Mouse (Mus musculus) urinary bladder, postnatal 14 days (tissue): ENCODE data around the gene Mypn.
A peak's percentile ranks its signal among the peaks of the same experiment; 100 is the strongest.

Experiments
- DNase-seq: peaks from one replicate; pipeline ENCODE4 v3.0.0; 2021; ENCODE audit warnings: low spot score

The Mypn gene

DNA sequence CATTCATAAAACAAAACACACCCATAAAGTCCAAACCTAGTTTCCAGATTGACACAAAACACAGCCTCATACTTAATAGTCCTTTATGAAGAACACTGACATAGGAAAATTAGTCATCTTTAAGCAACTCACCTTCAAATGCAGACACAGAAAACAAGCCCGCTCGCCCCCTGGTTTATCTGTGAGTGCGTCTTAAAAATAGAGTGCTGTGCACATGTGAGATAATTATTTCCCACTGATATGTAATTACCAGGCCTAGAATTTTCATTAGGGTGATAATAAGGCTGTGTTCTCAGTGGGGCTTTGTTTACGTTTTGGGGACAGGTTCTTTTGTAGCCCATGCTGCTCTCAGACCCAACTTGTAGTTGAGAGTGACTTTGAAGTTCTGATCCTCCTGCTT is 4.7 kb downstream of the Mypn start:
- no peak for DNase-seq

DNA sequence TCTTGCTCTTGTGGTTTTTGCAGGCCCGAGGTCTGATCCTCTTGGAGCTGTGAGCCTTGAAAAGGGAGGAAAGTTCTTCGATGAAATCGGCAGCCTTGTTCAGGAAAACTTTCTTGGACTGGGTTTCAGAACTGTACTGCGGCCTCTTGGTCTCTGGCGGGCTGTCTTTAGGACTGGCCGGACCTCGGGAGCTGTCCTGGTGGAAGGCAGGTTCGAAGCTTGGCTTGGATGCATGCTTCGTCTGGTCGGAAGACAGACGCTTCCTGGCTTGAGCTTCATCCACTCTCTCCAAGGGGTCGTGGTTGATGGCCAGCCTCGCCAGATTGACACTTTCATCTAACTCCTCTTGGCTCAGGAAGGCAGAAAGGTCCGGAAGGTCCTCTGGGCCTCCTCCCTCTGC is 11.0 kb downstream of the Mypn start:
- DNase-seq = no peak

DNA sequence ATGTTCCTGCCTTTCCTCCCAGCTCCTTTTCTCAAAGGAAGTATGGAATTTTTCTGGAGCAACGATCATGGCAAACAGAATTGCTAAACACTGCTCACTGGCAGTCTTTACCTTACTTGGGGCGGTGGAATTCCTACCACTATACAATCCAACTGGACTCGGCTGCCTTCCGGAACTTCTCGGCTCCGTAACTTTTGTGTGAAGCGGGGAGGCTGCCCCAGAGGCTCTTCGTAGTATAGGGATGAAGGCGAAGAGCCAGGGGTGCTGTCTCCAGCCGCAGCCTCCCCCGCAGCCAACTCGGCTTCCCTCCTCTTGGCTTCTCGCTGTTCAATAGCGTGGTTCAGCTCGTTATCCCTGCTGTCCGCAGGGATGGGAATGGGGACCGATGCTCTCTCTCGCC is 11.5 kb downstream of the Mypn start:
- no peak for DNase-seq

DNA sequence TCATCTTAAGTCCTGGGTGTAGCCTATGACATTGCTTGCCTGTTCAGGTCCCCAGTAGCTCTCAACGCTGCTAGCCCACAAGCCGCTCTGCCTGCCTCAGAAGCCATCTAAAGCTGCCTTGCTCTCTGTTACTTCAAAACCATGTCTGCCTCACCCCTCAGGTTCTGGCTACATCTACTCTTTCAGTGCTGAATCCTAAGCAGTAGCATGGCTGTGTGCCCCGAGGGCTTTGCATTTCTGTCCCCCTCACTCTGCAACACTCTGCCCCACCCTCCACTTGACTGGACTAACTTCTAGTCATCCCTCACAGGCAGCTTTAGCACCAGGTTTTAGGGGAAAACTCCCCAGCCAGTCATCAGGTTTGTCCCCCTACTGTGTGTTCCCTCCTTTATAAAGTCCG is 19.3 kb downstream of the Mypn start:
- DNase-seq = no peak

- DNase-seq = no peak
These were observed 21.5 kb downstream of the Mypn start for GRCm38 (mm10) chr10:63182177-63182768.

DNA sequence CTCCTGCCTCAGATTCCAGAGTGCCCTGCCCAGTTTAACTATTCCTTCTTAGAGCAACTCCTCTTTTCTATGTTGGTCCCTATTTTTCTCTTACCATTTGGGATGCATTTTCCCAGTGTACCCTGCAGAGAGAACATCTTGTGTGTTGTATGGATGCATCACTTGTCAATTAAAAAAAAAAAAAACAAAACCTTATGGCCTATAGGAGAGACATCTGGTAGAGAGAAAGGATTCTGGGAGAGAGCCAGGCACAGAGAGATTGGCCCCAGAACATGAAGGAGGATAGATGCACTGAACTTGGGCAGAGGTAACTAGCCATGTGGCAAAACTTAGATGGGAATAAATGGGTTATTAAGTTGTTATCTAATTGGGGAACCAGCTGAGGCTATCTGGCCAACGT is 22.6 kb downstream of the Mypn start:
- DNase-seq = no peak

GRCm38 (mm10) chr10:63179524-63179923 is 24.2 kb downstream of the Mypn start:
- DNase-seq = no peak

GRCm38 (mm10) chr10:63178318-63178717 is 25.4 kb downstream of the Mypn start:
- no peak for DNase-seq

GRCm38 (mm10) chr10:63177286-63178140 is 26.2 kb downstream of the Mypn start:
- peak; percentile 16 for DNase-seq

- DNase-seq = no peak
These were observed 27.3 kb downstream of the Mypn start for GRCm38 (mm10) chr10:63176471-63176931.

DNA sequence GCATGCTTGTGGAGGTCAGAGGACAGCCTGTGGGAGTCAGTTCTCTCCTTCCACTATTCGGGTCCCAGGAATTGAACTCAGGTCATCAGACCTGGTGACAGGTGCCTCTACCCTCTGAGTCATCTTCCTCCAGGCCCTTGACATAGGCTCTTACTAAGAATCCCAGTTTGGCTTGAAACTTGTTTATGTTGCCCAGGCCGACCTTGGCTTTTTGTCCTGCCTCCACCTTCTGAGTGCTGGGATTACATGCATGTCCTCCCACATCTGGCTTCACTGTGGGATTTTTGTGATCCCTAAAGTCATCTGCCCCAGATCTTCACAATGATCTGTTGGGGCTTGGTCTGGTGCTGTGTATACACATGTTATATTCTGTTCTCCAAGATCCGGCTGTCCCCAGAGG is 31.7 kb downstream of the Mypn start:
- DNase-seq = no peak

GRCm38 (mm10) chr10:63169503-63169902 is 34.2 kb downstream of the Mypn start:
- no peak for DNase-seq

DNA sequence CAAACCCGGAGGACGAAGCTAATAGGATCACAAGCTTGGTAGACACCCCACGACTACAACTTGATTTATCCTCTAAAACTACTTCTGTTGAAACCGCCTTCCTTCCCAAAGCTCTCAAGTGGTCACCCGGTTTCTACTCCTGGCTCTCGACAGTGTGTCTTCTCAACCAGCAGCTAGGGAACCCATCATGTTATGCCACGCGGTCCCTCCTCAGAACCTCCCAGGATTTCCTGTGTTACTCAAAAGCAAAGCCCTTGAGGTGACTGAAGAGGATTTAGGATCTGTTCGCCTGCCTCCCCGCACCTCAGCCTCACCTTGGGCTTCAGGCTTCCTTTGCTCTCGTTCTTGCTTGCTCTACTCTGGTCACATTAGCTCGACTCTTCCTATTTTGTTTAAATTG is 35.6 kb downstream of the Mypn start:
- DNase-seq = no peak

GRCm38 (mm10) chr10:63167241-63167995 is 36.3 kb downstream of the Mypn start:
- DNase-seq = no peak

DNA sequence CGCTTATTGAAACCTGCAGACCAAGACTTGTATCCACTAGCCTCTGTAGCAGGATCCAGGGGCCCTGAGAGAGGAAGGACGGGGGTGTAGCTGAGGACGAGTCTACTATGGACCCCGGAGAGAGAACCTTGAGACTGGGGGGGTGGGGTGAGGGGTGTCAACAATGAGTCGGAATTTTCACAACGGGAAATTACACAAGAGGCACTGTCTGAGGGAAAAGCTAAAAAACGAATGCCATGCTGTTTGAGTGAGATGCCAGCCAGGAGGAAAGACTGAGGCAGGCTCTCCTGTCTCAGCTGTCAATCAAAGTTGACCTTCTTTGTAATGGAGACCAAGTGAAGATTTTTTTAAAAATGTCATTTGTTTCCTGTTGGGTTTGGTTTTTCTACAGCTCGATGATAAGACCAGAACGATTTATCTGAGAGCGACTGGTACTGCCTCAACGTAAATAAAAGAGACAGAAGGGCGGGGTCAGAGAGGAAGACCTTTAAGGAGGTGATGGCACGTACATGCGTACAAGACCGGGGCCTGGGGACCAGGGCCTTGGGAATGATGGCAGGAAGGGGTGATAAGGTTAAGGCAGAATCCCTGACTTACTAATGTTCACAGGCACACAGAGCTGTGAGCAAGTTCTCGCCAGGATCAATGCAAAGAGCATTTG is 37.9 kb downstream of the Mypn start:
- DNase-seq = no peak

- DNase-seq = no peak
These were observed 42.5 kb downstream of the Mypn start for GRCm38 (mm10) chr10:63161240-63161639.

- DNase-seq = peak; percentile 41
These were observed 43.1 kb downstream of the Mypn start for GRCm38 (mm10) chr10:63160671-63161070.

DNA sequence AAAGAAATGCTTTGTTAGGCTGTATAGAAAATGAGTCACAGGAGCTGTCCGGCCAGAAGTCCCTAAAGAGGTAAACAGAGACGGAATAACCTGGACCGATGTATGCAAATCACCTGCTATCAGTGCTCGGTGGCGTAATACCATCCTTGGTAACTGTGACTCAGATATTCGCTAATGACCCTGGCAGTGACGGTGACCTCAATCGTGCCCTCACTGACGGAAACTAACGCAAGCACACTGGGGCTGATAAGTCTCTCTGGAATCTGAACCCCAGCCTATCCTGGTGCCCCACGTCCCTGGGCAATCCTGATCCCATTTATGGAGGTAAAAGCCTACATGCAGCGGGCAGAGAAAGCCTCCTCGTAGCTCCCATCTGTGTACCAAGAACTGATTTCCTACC is 45.6 kb downstream of the Mypn start:
- DNase-seq = peak; percentile 22

GRCm38 (mm10) chr10:63157491-63157890 is 46.3 kb downstream of the Mypn start:
- no peak for DNase-seq

GRCm38 (mm10) chr10:63156919-63157318 is 46.8 kb downstream of the Mypn start:
- peak; percentile 9 for DNase-seq

GRCm38 (mm10) chr10:63156351-63156750 is 47.4 kb downstream of the Mypn start:
- DNase-seq = no peak

DNA sequence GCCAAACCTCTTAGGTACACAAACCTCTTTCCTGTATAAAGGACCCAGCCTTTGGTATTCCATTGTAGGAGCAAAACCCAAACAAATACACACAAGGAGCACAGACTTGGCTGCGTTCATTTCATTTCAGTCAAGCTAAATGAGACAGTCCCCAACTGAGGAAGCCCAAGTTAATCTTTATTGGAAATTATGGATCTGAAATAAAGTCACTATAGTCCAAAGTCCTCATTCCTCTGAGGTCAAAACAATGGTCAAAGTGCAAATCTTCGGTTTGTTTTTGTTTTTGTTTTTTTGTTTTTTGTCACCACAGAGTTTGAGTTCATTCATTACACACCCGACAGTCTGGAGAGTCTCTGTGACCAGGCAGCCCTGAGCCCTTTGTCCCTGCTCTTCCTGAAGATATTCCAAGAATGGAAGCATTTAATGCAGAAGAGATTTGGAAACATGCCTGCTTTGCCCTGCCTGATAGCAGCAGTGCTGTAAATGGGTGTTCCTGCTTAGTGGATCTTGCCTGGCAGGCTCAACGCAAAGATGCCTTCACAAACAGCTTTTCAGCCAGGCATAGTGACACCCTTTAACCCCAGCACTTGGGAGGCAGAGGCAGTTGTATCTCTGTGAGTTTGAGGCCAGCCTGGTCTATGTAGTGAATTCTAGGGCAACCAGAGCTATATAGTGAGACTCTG is 47.9 kb downstream of the Mypn start:
- no peak for DNase-seq
